ENCODE assay signal across 11 mouse cellular contexts in genomic region chr14:40979723-40980122, GRCm38 (mm10). TPM values are rescaled to one million over a fixed set of nuclear protein-coding genes. Genes with fewer than 3 reads are reported as not detected.
A peak's percentile ranks its signal among the peaks of the same experiment; 100 is the strongest.
DNase-seq lines count a peak whose midpoint lies in the region; ATAC-seq lines count a peak whose summit lies in the region.
"Had no signal": no experiment of that assay in that cellular context is flagged by ENCODE, and none has a peak within 500 bp of the region (broad histone marks: within the 10 kb centered on the region; RNA-seq: fewer than 3 reads in every experiment).

No protein-coding gene starts in this region.

- ATAC-seq in kidney, embryonic 16.5 days (ENCODE audit: low FRiP score, low TSS enrichment): no peak
- ATAC-seq in lung, embryonic 16.5 days (ENCODE audit: low read depth): 0 out of 2 replicates have a peak, but pooled peaks have one; percentile 6
- no peak for ATAC-seq in embryonic facial prominence, embryonic 15.5 days (ENCODE audit: insufficient number of reproducible peaks, low FRiP score, low TSS enrichment, low read depth)

- H3K4me1 ChIP-seq in kidney, embryonic 16.5 days (ENCODE audit: insufficient read depth, low read length): 0 out of 2 replicates have a peak, but pooled peaks cover 2% of the 10 kb centered on the region
- peaks cover 5% of the 10 kb centered on the region; the same call in 1 of the 2 replicates for H3K4me1 ChIP-seq in lung, embryonic 16.5 days (replicated peaks; ENCODE audit: control insufficient read depth, insufficient read depth, low read length)
- H3K4me1 ChIP-seq in embryonic facial prominence, embryonic 15.5 days: peaks cover 12% of the 10 kb centered on the region; the same call in 1 of the 2 replicates
- H3K4me1 ChIP-seq: hindbrain, embryonic 15.5 days had no signal

- no peaks in the 10 kb centered on the region for H3K36me3 ChIP-seq in kidney, embryonic 16.5 days (ENCODE audit: insufficient read depth, low read length)
- H3K36me3 ChIP-seq in lung, embryonic 16.5 days (ENCODE audit: control insufficient read depth, insufficient read depth, low read length): no peaks in the 10 kb centered on the region
- no peaks in the 10 kb centered on the region for H3K36me3 ChIP-seq in embryonic facial prominence, embryonic 15.5 days
- H3K36me3 ChIP-seq: heart, embryonic 15.5 days; hindbrain, embryonic 15.5 days had no signal

- no peak overlapping the region for H3K4me2 ChIP-seq in kidney, embryonic 16.5 days (replicated peaks; ENCODE audit: low read depth, low read length)
- H3K4me2 ChIP-seq in lung, embryonic 16.5 days (ENCODE audit: low read depth, low read length): no peak overlapping the region
- H3K4me2 ChIP-seq in embryonic facial prominence, embryonic 15.5 days (replicated peaks): no peak overlapping the region
- H3K4me2 ChIP-seq: heart, embryonic 15.5 days; hindbrain, embryonic 15.5 days had no signal

- 57% methylated on average over 1 of the region's 1 CpGs for WGBS in kidney, embryonic 16.5 days
- 40% methylated on average over 1 of the region's 1 CpGs for WGBS in lung, embryonic 16.5 days
- 26% methylated on average over 1 of the region's 1 CpGs for WGBS in embryonic facial prominence, embryonic 15.5 days

- intact Hi-C loops in gastrocnemius, postnatal 14 days (cut with DNase I; ENCODE audit: low total_unique reads): loop anchor here (2.0 kb wide), 1 partner anchor 53 kb away; no protein-coding TSS in a partner anchor

- no peaks in the 10 kb centered on the region for H3K9me3 ChIP-seq in kidney, embryonic 16.5 days (ENCODE audit: low read length)
- H3K9me3 ChIP-seq in lung, embryonic 16.5 days (ENCODE audit: control insufficient read depth, low read length): no peaks in the 10 kb centered on the region
- H3K9me3 ChIP-seq in embryonic facial prominence, embryonic 15.5 days (replicated peaks): no peaks in the 10 kb centered on the region
- H3K9me3 ChIP-seq: heart, embryonic 15.5 days; hindbrain, embryonic 15.5 days had no signal

- peak overlapping the region; percentile 5; the same call in 1 of the 2 replicates for H3K9ac ChIP-seq in kidney, embryonic 16.5 days (replicated peaks; ENCODE audit: low read length)
- H3K9ac ChIP-seq in lung, embryonic 16.5 days (ENCODE audit: low read length): peak overlapping the region; percentile 38; the same call in 1 of the 2 replicates
- no peak overlapping the region for H3K9ac ChIP-seq in embryonic facial prominence, embryonic 15.5 days
- H3K9ac ChIP-seq: heart, embryonic 15.5 days; hindbrain, embryonic 15.5 days had no signal

- no peak overlapping the region for H3K4me3 ChIP-seq in kidney, embryonic 16.5 days (ENCODE audit: low read length)
- H3K4me3 ChIP-seq in lung, embryonic 16.5 days (ENCODE audit: low read length): no peak overlapping the region
- H3K4me3 ChIP-seq in embryonic facial prominence, embryonic 15.5 days (replicated peaks): no peak overlapping the region
- H3K4me3 ChIP-seq: heart, embryonic 15.5 days; hindbrain, embryonic 15.5 days had no signal

- H3K27ac ChIP-seq in kidney, embryonic 16.5 days (ENCODE audit: low read length): no peak overlapping the region
- peak overlapping the region; percentile 1; the same call in 1 of the 2 replicates for H3K27ac ChIP-seq in lung, embryonic 16.5 days (ENCODE audit: low read length)
- peak overlapping the region; percentile 49 for H3K27ac ChIP-seq in embryonic facial prominence, embryonic 15.5 days (replicated peaks)
- H3K27ac ChIP-seq: heart, embryonic 15.5 days; hindbrain, embryonic 15.5 days had no signal

- DNase-seq in kidney, postnatal 10 days: no peak
- DNase-seq in lung, postnatal 36 days: no peak
- no peak for DNase-seq in gastrocnemius, postnatal 14 days
- no peak for DNase-seq in B cell, adult 2 months
- DNase-seq: gastrocnemius, postnatal 10 days; right cerebral cortex, postnatal 25 days had no signal

- H3K27me3 ChIP-seq in kidney, embryonic 16.5 days (ENCODE audit: insufficient read depth, low read length): no peaks in the 10 kb centered on the region
- no peaks in the 10 kb centered on the region for H3K27me3 ChIP-seq in lung, embryonic 16.5 days (ENCODE audit: control insufficient read depth, insufficient read depth, low read depth, low read length)
- H3K27me3 ChIP-seq in embryonic facial prominence, embryonic 15.5 days: no peaks in the 10 kb centered on the region
- H3K27me3 ChIP-seq: heart, embryonic 15.5 days; hindbrain, embryonic 15.5 days had no signal

RNA-seq across cellular contexts. Expression of gene Tspan14, which starts 13.1 kb away (rescaled TPM):
- polyA plus RNA-seq in kidney, embryonic 16.5 days (2015; fragmentation: Nextera tagmentation; extraction: Ambion mirVana): 138 and 144 TPM in 2 replicates
- 104 TPM in 2 replicates for polyA plus RNA-seq in lung, embryonic 16.5 days (2015; fragmentation: Nextera tagmentation; extraction: Ambion mirVana)
- polyA plus RNA-seq in embryonic facial prominence, embryonic 15.5 days (2015; fragmentation: Nextera tagmentation; extraction: Ambion mirVana): 84.7 and 86.6 TPM in 2 replicates
- total RNA-seq in gastrocnemius, postnatal 14 days (2021): 10 to 100 TPM; 16.3 to 16.8 TPM

RNA-seq across cellular contexts. Expression of gene Fam213a, which starts 33.9 kb away (rescaled TPM):
- polyA plus RNA-seq in kidney, embryonic 16.5 days (2015; fragmentation: Nextera tagmentation; extraction: Ambion mirVana): 109 and 111 TPM in 2 replicates
- polyA plus RNA-seq in lung, embryonic 16.5 days (2015; fragmentation: Nextera tagmentation; extraction: Ambion mirVana): 131 and 132 TPM in 2 replicates
- 89.0 and 91.4 TPM in 2 replicates for polyA plus RNA-seq in embryonic facial prominence, embryonic 15.5 days (2015; fragmentation: Nextera tagmentation; extraction: Ambion mirVana)
- total RNA-seq in gastrocnemius, postnatal 14 days (2021): 1 to 10 TPM; 8.4 to 9.7 TPM
